Mouse (Mus musculus) heart, embryonic 16.5 days (tissue): ENCODE results near the gene Vwf. TPM values are rescaled to one million over a fixed set of nuclear protein-coding genes. Genes with fewer than 3 reads are reported as not detected.

ENCODE experiments used
- ATAC-seq: fragments of 200-750 bp; cut with Nextera tagmentation; replicated peaks from 2 replicates; pipeline ENCODE4 v1.8.0; 2017; ENCODE audit warnings: moderate number of reproducible peaks; ENCODE audit not compliant: insufficient read depth, low FRiP score; ENCODE audit errors: extremely low read depth
- H3K27ac ChIP-seq: fragments of 300-500 bp; sonication (generic); 2 replicates; pipeline ENCODE4 v1.5.1; 2014; ENCODE audit warnings: mild to moderate bottlenecking, low read length, control low read depth, moderate library complexity
- H3K27me3 ChIP-seq: fragments of 300-500 bp; sonication (generic); 2 replicates; pipeline ENCODE4 v1.6.1; 2014; ENCODE audit warnings: low read length, mixed read lengths; ENCODE audit not compliant: control insufficient read depth, insufficient read depth
- H3K36me3 ChIP-seq: fragments of 300-500 bp; sonication (generic); 2 replicates; pipeline ENCODE4 v1.6.1; 2014; ENCODE audit not compliant: control insufficient read depth, insufficient read depth
- H3K4me1 ChIP-seq: fragments of 300-500 bp; sonication (generic); 2 replicates; pipeline ENCODE4 v1.6.1; 2014; ENCODE audit warnings: low read length, mixed read lengths; ENCODE audit not compliant: control insufficient read depth, insufficient read depth
- H3K4me2 ChIP-seq: fragments of 300-500 bp; sonication (generic); 2 replicates; pipeline ENCODE4 v1.6.1; 2014; ENCODE audit warnings: low read depth, mild to moderate bottlenecking, control low read depth, low read length
- H3K4me3 ChIP-seq: fragments of 300-500 bp; sonication (generic); 2 replicates; pipeline ENCODE4 v1.5.1; 2014; ENCODE audit warnings: mild to moderate bottlenecking, control low read depth, low read length
- H3K9ac ChIP-seq: fragments of 300-500 bp; sonication (generic); 2 replicates; pipeline ENCODE4 v1.6.1; 2014; ENCODE audit warnings: low read length, control low read depth
- H3K9me3 ChIP-seq: fragments of 300-500 bp; sonication (generic); replicated peaks from 2 replicates; pipeline ENCODE4 v1.6.1; 2016; ENCODE audit warnings: low read length; ENCODE audit not compliant: control insufficient read depth
- WGBS: fragments of 180-500 bp; shearing (Covaris S2); extraction: QIAGEN DNeasy Blood & Tissue Kit; methylation state at CpG from one replicate; pipeline ENCODE4 v1.1.7; 2014; 5-methylcytosine and 5-hydroxymethylcytosine counted together
- polyA plus RNA-seq: library from polyadenylated mRNA; unstranded; fragments of >200 nt; fragmentation: Nextera tagmentation; extraction: Ambion mirVana; gene quantifications from 2 replicates; pipeline ENCODE4 v1.2.1, GENCODE M21; 2015

The Vwf gene
- polyA plus RNA-seq, 1 experiment from 2014 or later, result 27.1 TPM

GRCm38 (mm10) chr6:125575080-125575479, 28.5 kb downstream of the Vwf start:
- Histone ChIP-seq H3K4me3 (no peak overlapping the region), H3K9me3 (no peaks in the 10 kb centered on the region), H3K27me3 (no peaks in the 10 kb centered on the region), H3K4me1 (peaks cover 14% of the 10 kb centered on the region), H3K9ac (no peak overlapping the region), H3K27ac (no peak overlapping the region), H3K4me2 (no peak overlapping the region), H3K36me3 (no peaks in the 10 kb centered on the region)
- 81% methylated on average over 6 of the region's 6 CpGs for WGBS
- no peak for ATAC-seq

DNA sequence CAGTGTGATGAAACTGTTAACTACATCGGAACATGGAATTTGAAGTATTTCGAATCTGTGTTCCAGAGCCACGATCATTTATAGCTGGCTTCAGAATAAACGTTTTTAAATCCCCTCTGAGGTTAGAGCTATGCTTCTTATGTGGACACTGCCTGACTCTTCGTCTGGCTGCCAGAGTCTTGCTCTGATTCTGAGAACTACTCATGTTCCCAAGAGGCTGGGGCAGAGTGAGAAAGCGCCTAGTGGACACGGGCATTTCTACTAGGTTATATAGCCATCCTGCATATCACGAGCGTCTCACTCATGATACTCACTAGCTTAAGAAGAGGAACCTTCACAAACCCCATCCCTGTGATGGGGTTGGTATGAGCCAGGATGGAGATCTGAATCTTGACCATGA, 30.7 kb downstream of the Vwf start:
- Histone ChIP-seq H3K27me3 (no peaks in the 10 kb centered on the region), H3K4me2 (no peak overlapping the region), H3K4me3 (no peak overlapping the region), H3K9ac (no peak overlapping the region), H3K9me3 (no peaks in the 10 kb centered on the region), H3K36me3 (no peaks in the 10 kb centered on the region), H3K4me1 (peaks cover 13% of the 10 kb centered on the region), H3K27ac (no peak overlapping the region)
- 64% methylated on average over 9 of the region's 9 CpGs for WGBS
- no peak for ATAC-seq

- Histone ChIP-seq H3K4me3 (no peak overlapping the region), H3K36me3 (no peaks in the 10 kb centered on the region), H3K27ac (no peak overlapping the region), H3K9me3 (no peaks in the 10 kb centered on the region), H3K4me1 (peaks cover 7% of the 10 kb centered on the region; the same call in 1 of the 2 replicates), H3K4me2 (no peak overlapping the region), H3K27me3 (no peaks in the 10 kb centered on the region), H3K9ac (no peak overlapping the region)
- no peak for ATAC-seq
- 54% methylated on average over 11 of the region's 11 CpGs for WGBS
Observed at GRCm38 (mm10) chr6:125577882-125578646, 31.5 kb downstream of the Vwf start.

DNA sequence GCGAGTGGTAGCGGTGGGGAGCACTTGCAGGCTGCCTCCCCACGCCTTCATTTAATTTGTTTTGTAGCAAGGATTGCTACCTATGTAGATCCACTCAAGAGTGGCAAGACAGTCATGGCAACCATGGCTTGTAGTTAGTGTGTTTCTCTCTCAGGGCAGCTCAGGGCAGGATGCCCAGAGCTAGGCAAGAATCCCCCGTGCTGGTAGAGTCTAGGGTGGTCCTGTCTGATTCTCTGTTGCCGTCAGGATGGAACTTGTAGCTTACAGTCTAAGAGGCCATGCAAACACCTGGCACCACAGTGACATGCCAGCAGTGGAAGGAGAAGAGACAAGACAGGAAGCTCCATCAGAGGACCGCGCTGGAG, 32.1 kb downstream of the Vwf start:
- H3K9me3 ChIP-seq, result no peaks in the 10 kb centered on the region
- WGBS, result 61% methylated on average over 7 of the region's 7 CpGs
- no peaks in the 10 kb centered on the region for H3K36me3 ChIP-seq
- H3K9ac ChIP-seq, result no peak overlapping the region
- H3K4me1 ChIP-seq, result peaks cover 4% of the 10 kb centered on the region; the same call in 1 of the 2 replicates
- H3K27ac ChIP-seq, result no peak overlapping the region
- H3K4me2 ChIP-seq, result no peak overlapping the region
- no peak for ATAC-seq
- H3K27me3 ChIP-seq, result no peaks in the 10 kb centered on the region
- H3K4me3 ChIP-seq, result no peak overlapping the region

GRCm38 (mm10) chr6:125579864-125580263, 33.3 kb downstream of the Vwf start:
- no peak for ATAC-seq
- no peak overlapping the region for H3K27ac ChIP-seq
- WGBS, result 83% methylated on average over 2 of the region's 2 CpGs
- no peak overlapping the region for H3K4me2 ChIP-seq
- H3K4me3 ChIP-seq, result no peak overlapping the region
- no peak overlapping the region for H3K9ac ChIP-seq
- H3K27me3 ChIP-seq, result no peaks in the 10 kb centered on the region
- H3K36me3 ChIP-seq, result no peaks in the 10 kb centered on the region
- H3K4me1 ChIP-seq, result no peaks in the 10 kb centered on the region
- no peaks in the 10 kb centered on the region for H3K9me3 ChIP-seq

- WGBS, result 70% methylated on average over 6 of the region's 6 CpGs
- no peaks in the 10 kb centered on the region for H3K36me3 ChIP-seq
- no peak overlapping the region for H3K27ac ChIP-seq
Observed at GRCm38 (mm10) chr6:125583666-125584065, 37.1 kb downstream of the Vwf start.

GRCm38 (mm10) chr6:125584266-125584665, 37.7 kb downstream of the Vwf start:
- H3K27ac ChIP-seq, result no peak overlapping the region
- no peaks in the 10 kb centered on the region for H3K9me3 ChIP-seq
- no peak for ATAC-seq
- no peak overlapping the region for H3K4me2 ChIP-seq
- no peak overlapping the region for H3K4me3 ChIP-seq
- no peak overlapping the region for H3K9ac ChIP-seq
- H3K4me1 ChIP-seq, result no peaks in the 10 kb centered on the region
- no peaks in the 10 kb centered on the region for H3K27me3 ChIP-seq
- no peaks in the 10 kb centered on the region for H3K36me3 ChIP-seq
- WGBS, result 95% methylated on average over 15 of the region's 15 CpGs

More at GRCm38 (mm10) chr6:125583666-125584065, 37.1 kb downstream of the Vwf start:
- Histone ChIP-seq H3K4me1 (no peaks in the 10 kb centered on the region), H3K9me3 (no peaks in the 10 kb centered on the region), H3K27me3 (no peaks in the 10 kb centered on the region), H3K9ac (no peak overlapping the region), H3K4me3 (no peak overlapping the region), H3K4me2 (no peak overlapping the region)
- no peak for ATAC-seq

DNA sequence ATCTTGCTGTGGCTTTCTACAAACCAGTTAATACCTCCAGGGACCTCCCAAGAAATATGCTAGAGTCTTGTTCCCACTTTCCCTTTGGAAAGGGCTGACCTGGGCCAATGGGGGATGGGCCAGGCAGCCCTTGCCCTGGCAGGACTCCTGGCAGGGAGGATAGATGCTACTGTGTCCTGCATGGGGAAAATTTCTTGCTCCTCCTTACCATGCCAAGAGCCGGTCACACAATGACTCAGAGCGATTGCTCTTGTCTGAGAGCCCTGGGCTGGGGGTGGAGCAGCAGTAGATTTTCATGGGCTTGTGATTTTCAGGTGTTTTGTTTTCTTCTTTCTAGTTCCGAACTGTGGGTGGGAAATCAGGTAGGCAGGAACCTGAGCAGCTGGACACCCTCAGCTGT, 39.0 kb downstream of the Vwf start:
- H3K9me3 ChIP-seq, result no peaks in the 10 kb centered on the region
- no peak for ATAC-seq
- no peak overlapping the region for H3K9ac ChIP-seq
- H3K27ac ChIP-seq, result no peak overlapping the region
- no peak overlapping the region for H3K4me2 ChIP-seq
- no peaks in the 10 kb centered on the region for H3K36me3 ChIP-seq
- no peaks in the 10 kb centered on the region for H3K4me1 ChIP-seq
- no peak overlapping the region for H3K4me3 ChIP-seq
- no peaks in the 10 kb centered on the region for H3K27me3 ChIP-seq
- WGBS, result 62% methylated on average over 3 of the region's 3 CpGs

- H3K9me3 ChIP-seq, result no peaks in the 10 kb centered on the region
- no peak for ATAC-seq
Observed at GRCm38 (mm10) chr6:125586042-125586566, 39.5 kb downstream of the Vwf start.

More at GRCm38 (mm10) chr6:125586042-125586566, 39.5 kb downstream of the Vwf start:
- no peak overlapping the region for H3K9ac ChIP-seq
- no peak overlapping the region for H3K27ac ChIP-seq
- 87% methylated on average over 4 of the region's 4 CpGs for WGBS
- H3K4me1 ChIP-seq, result no peaks in the 10 kb centered on the region
- 0 out of 2 replicates have a peak, but pooled peaks cover 3% of the 10 kb centered on the region for H3K27me3 ChIP-seq
- H3K4me2 ChIP-seq, result no peak overlapping the region
- H3K36me3 ChIP-seq, result no peaks in the 10 kb centered on the region
- H3K4me3 ChIP-seq, result no peak overlapping the region
